Mouse (Mus musculus): ENCODE measurements around the gene Fam198a. TPM values are rescaled to one million over a fixed set of nuclear protein-coding genes. Genes with fewer than 3 reads are reported as not detected.

Gene Fam198a
- polyA plus RNA-seq, 1 experiment from 2014 or later: 2.1 TPM

GRCm38 (mm10) chr9:122027914-122028745 is 77.3 kb downstream of the Fam198a start:
- Histone ChIP-seq H3K9ac (no peak overlapping the region), H3K4me2 (no peak overlapping the region), H3K27me3 (no peaks in the 10 kb centered on the region), H3K4me3 (no peak overlapping the region), H3K9me3 (no peaks in the 10 kb centered on the region), H3K27ac (peak overlapping the region; percentile 52), H3K4me1 (replicated peaks) (peaks cover 29% of the 10 kb centered on the region), H3K36me3 (no peaks in the 10 kb centered on the region)
- 80% methylated on average over 11 of the region's 11 CpGs for WGBS
- ATAC-seq (ENCODE audit: low FRiP score): no peak

GRCm38 (mm10) chr9:122029765-122030164 is 79.0 kb downstream of the Fam198a start:
- H3K4me2 ChIP-seq: no peak overlapping the region
- no peaks in the 10 kb centered on the region for H3K9me3 ChIP-seq
- H3K4me3 ChIP-seq: no peak overlapping the region
- H3K9ac ChIP-seq: no peak overlapping the region
- ATAC-seq (ENCODE audit: low FRiP score): no peak
- WGBS: 94% methylated on average over 7 of the region's 7 CpGs
- H3K27ac ChIP-seq: no peak overlapping the region
- no peaks in the 10 kb centered on the region for H3K27me3 ChIP-seq
- H3K36me3 ChIP-seq: no peaks in the 10 kb centered on the region
- peaks cover 29% of the 10 kb centered on the region for H3K4me1 ChIP-seq (replicated peaks)

Other genes with a start within 250 kb of the Fam198a start
- gene Sec22c, start 245.5 kb upstream of the Fam198a start, polyA plus RNA-seq (2015; fragmentation: Nextera tagmentation; extraction: Ambion mirVana): 28.9 and 33.5 TPM in 2 replicates
- 162 and 166 TPM in 2 replicates for gene Ss18l2, start 240.7 kb upstream of the Fam198a start, polyA plus RNA-seq (2015; fragmentation: Nextera tagmentation; extraction: Ambion mirVana)
- gene Nktr, start 231.8 kb upstream of the Fam198a start, polyA plus RNA-seq (2015; fragmentation: Nextera tagmentation; extraction: Ambion mirVana): 64.6 and 67.4 TPM in 2 replicates
- 11.5 and 13.3 TPM in 2 replicates for gene Zfp651, start 191.7 kb upstream of the Fam198a start, polyA plus RNA-seq (2015; fragmentation: Nextera tagmentation; extraction: Ambion mirVana)
- 1.2 and 1.3 TPM in 2 replicates for gene Klhl40, start 173.4 kb upstream of the Fam198a start, polyA plus RNA-seq (2015; fragmentation: Nextera tagmentation; extraction: Ambion mirVana)
- not detected in 2 replicates for gene Hhatl, start 158.5 kb upstream of the Fam198a start, polyA plus RNA-seq (2015; fragmentation: Nextera tagmentation; extraction: Ambion mirVana)
- gene Ccdc13, start 111.5 kb upstream of the Fam198a start, polyA plus RNA-seq (2015; fragmentation: Nextera tagmentation; extraction: Ambion mirVana): 3.2 and 3.7 TPM in 2 replicates
- 144 and 145 TPM in 2 replicates for gene Higd1a, start 92.6 kb upstream of the Fam198a start, polyA plus RNA-seq (2015; fragmentation: Nextera tagmentation; extraction: Ambion mirVana)
- 2.1 and 2.5 TPM in 2 replicates for gene Ackr2, start 52.6 kb upstream of the Fam198a start, polyA plus RNA-seq (2015; fragmentation: Nextera tagmentation; extraction: Ambion mirVana)
- gene Cyp8b1, start 34.7 kb upstream of the Fam198a start, polyA plus RNA-seq (2015; fragmentation: Nextera tagmentation; extraction: Ambion mirVana): not detected in 2 replicates
- gene Pomgnt2, start 46.1 kb downstream of the Fam198a start, polyA plus RNA-seq (2015; fragmentation: Nextera tagmentation; extraction: Ambion mirVana): 23.4 and 25.2 TPM in 2 replicates
- 56.2 and 61.3 TPM in 2 replicates for gene Snrk, start 166.3 kb downstream of the Fam198a start, polyA plus RNA-seq (2015; fragmentation: Nextera tagmentation; extraction: Ambion mirVana)